Mouse (Mus musculus) T-helper 1 cell (primary cell): ENCODE measurements at regions not wholly inside any gene's neighbourhood (a gene's known extent, or its start where the extent isn't known, plus 50 kb on each side); places are given as distances from the start of the nearest gene placed in this dataset.

ENCODE experiments used
- in situ Hi-C: fragments of 300-600 bp; cut with MboI, MseI; formaldehyde crosslinking; loops from one replicate; pipeline ENCODE4 v1.15.1; 2025; ENCODE audit warnings: high pct_unique_total_duplicates

DNA sequence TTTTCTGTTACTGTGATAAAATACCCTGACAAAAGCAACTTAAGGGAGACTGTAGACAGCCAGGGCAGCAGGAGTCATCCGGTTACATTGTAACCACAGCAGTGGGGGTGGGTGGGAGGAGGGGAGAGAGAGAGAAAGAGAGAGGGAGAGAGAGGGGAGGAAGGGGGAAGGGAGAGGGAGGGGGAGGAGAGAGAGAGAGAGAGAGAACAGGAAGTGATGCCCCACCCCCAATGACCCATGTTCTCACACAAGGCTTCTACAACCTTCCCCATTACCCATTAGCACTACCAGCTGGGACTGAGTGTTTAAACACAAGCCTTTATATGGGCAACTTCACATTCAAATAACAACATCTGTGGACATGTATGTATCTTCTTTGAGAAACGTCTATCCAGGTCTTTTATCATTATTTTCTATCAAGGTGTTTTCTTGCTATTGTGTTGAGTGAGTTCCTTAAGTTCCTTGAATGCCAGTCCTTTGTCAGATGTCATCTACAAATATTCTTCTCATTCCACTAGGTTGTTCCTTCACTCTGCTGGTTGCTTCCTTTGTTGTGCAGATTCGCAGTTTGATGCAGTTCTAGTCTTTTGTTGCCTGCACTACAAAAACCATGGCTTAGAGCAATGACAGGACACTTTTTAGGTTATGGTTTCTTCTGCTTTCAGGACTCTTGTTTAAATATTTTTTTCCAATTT, 274.7 kb upstream of the Ddx18 start:
- in situ Hi-C loops = no loop called here

DNA sequence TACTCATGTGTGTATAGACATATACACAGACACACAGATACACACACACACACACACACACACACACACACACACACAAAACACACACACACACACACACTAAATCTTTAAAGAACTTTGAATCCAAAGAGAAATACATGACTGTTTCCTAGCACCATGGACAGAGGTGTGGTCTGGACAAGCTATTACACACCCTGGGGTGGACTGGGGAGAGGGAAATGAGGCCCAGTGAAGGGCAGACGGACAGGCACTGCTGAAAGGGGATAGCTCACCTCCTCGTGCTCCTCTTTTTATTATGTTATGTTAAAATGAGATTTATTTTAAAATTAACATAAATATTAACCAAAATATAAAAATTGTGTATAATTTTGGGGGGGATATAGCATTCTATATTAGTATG, 265.8 kb upstream of the Ddx18 start:
- in situ Hi-C loops = no loop called here

DNA sequence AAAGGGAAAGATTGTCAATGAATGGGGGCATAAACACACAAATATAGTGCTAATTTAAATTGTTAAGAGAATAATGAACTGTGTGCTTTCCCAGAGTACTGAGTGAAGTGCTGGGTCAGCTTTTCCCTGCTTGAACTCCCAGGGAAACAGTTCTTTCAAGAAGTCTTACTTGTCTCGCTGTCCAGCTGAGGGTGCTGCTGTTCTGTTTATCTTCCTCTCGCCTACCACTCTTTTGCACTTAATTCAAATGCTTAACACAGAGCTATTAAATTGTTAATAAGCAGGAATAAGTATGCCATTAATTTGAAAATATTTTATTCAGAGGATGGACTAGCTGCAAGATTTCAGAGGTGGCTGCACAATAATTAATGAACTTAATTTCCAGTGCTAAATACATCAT, 262.5 kb upstream of the Ddx18 start:
- in situ Hi-C loops = no loop called here

DNA sequence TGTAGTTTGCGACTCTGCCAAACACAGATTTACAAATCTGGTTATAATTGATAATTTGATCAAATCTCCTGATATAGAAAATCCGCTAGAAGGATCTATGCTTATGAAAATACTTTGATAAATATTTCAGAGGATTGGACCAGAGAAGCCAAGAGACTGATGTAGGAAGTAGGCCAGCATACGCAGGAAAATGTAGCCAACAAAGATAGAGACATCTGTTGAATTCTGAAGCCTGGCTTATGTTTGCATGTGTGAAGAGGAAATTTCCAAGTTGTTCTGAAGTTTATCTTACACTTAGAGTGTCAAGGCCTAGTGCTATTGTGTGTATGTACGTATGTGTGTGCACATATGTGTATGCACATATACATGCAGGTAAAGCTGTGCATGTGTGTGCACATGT, 255.2 kb upstream of the Ddx18 start:
- in situ Hi-C loops = no loop called here

DNA sequence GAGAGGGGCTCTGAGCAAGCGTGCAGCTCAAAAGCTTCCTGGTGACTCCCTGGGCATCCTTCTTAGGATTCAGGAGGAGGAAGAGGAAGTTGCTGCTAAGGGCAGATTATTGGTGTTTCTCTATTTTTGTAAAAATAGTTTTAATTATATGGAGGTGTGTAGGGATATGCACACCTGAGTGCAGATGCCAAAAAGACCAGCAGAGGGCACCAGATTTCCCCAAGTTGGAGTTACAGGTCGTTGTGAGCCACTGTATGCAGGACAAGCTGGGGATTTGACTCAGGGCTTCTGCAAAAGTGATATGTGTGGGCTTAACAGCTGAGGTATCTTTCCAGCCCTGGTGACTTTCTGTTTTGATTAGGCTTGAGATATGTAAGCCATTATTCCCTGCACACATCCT, 235.5 kb upstream of the Ddx18 start:
- in situ Hi-C loops = no loop called here

DNA sequence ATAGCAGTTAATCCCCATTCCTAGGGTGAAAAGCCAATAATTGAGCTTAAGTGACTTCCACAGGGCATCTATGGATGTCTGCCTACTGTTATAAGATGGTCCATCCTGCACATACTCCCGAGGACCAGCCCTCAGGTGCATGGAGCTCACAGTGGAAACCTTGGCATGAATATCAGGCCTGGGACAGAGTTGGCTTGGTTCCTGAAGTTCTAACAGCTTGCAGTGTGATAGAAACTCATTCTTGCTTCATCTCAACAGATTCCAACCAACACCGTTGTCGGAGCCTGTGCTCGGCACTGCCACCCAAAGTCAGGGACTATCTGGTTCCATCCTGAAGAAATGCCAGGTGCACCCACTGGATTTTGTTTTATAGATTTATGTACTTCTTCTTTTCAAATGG, 234.7 kb upstream of the Ddx18 start:
- in situ Hi-C loops = no loop called here

DNA sequence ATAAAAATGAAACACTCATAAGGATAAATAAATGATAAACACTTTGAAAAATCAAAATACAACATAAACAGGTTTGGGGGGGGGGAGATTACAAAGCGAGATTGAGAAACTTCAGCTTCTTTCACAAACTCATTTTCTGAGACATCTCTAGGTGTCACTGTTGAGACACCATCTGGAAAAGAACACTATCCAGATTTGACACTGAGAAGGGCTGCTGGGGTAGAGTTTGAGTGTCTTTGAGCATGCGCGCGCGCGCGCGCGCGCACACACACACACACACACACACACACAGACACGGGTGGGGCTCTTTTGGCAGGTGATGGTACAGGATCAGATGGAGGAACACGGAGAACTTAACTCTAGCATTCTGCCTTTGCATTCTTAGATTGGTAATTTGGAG, 230.7 kb upstream of the Ddx18 start:
- in situ Hi-C loops = loop anchor here (5.0 kb wide), 1 partner anchor 89 kb away; no protein-coding TSS in a partner anchor

DNA sequence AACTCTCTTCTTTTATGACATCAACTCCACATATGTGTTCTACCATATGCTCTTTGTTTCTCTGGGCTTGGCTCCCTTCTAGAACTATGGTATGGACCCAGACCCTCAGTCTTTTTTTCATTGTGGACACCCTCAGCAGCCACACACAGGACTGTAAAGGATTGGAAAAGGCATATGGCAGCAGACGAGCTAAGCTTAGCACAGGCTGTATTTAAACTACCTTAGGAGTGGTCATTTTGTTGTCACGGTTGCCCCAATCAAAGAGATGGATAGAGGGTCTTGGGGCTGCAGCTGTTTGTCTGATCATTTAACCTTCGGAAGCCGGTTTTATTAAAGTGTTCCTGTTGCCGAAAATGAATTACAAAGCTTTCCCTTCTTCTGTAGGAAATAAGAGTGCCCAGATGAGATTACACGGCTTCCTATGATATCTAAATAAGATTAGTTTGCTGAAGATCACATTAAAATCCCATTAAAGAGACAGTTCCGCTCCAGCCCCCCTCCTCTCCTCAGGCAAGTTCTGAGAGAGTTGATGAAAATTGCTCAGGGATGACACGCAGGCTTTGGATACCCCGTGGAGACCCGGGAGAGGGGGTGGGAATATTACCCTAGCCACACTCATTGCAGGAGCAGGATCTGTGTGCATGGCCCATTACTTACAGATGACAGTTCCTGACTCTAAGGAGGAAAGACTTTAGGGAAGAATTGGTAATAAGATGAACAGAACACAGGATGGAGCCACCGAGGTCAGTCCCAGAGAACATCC, 227.4 kb upstream of the Ddx18 start:
- in situ Hi-C loops = loop anchor here (5.0 kb wide), 1 partner anchor 92 kb away; no protein-coding TSS in a partner anchor

DNA sequence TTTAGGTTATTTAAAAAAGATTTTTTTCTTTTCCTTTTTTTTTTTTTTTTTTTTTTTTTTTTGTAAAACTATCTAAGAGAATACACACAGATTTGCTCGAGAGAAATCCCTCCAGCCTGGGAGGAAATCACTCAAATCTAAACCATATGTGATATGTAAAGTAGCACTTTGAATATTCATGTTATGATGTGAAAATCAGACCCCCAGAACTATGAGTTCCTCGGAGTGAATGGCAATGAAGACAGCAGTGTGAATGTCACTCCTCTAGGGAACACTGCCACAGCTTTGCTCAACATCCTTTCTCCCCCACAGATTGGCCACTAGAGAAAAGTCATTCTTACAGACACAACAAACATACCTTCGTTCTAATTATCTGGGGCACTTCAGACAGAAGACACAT, 217.8 kb upstream of the Ddx18 start:
- in situ Hi-C loops = no loop called here

DNA sequence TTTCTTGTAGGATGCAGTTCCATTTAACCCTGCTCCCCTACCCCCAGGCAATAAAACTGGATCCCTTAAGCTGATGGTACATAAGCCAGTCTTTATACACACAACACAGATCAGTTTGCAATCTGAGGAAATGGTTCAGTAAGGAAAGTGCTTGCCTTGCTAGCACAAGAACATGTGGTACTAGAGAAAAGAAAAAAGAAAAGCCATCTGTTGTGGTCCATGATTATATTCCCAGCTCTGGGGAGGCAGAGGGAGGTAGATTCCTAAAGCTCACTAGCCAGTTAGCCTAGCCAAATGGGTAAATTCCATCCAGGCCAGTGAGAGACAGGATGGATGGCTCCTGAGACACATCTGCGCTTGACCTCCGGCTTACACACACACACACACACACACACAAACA, 206.2 kb upstream of the Ddx18 start:
- in situ Hi-C loops = no loop called here

DNA sequence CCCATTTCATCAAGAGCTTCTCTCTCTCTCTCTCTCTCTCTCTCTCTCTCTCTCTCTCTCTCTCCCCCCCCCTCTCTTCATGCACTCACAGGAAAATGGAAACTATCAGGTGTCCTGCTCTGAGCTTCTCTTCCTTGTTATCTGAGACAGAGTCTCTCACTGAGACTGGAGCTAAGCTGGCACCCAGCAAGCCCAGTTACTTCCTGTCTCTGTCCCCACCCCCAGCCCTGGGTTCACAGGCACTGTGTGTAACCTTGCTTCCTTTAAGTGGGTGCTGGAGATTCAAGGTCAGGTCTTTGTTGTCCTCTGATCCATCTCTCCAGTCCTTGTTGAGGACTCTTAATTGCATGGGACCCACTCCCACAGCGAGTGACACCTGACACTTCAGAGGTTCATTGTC, 203.7 kb upstream of the Ddx18 start:
- in situ Hi-C loops = no loop called here

DNA sequence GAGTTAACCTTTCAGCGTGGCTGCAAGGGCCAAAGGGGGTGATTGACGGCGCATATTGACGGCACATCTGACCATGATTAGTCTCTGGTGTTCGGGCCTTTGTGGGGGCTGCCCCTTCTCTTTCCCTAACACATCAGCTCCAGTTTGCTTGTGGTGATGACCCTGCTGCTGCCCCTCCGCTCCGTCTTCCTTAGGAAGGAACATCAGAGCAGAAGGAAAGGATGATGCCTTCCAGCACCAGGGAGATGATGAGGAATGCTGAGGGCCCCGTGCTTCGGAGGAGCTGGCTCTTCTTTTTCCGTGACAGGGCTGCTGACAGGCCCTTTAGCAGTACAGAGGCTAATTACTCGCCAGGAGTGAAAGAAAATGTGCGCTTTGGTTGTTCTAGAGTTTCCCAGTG, 203.1 kb upstream of the Ddx18 start:
- in situ Hi-C loops = no loop called here

DNA sequence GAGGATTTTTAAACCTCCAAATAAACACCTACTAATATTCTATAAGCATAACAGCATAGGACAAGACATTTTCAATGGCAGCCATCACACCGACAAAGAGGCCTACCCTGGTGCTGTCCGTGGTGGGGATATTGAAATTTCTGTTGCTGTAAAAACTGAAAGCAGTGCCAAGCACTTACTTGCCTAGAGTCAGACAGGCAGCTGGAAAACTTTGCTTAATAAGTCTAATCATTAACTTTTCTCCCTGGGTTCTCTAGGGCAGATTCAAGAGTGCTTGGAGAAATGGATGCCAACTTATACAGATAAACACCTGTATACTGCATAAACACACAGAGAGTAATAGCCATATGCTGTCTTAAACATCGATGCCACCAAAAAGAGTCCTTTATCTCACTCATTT, 192.3 kb upstream of the Ddx18 start:
- in situ Hi-C loops = no loop called here

DNA sequence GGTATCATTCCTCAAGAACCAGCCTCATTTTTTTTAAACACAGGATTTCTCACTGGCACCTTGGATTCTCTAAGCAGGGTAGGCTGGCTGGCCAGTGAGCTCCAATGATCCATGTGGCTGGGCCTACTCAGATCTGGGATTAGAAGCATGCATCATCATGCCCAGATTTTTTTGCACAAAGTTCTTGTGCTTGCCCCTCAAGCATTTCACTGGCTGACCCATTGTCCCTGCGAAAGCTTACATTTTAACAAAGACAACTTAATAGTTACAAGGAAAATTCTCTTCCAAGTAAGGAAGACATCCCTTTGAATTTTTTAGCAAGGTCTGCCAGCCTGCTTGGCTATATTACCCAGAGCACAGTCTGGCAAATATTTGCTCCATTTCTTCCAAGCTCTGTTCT, 177.4 kb upstream of the Ddx18 start:
- in situ Hi-C loops = no loop called here

DNA sequence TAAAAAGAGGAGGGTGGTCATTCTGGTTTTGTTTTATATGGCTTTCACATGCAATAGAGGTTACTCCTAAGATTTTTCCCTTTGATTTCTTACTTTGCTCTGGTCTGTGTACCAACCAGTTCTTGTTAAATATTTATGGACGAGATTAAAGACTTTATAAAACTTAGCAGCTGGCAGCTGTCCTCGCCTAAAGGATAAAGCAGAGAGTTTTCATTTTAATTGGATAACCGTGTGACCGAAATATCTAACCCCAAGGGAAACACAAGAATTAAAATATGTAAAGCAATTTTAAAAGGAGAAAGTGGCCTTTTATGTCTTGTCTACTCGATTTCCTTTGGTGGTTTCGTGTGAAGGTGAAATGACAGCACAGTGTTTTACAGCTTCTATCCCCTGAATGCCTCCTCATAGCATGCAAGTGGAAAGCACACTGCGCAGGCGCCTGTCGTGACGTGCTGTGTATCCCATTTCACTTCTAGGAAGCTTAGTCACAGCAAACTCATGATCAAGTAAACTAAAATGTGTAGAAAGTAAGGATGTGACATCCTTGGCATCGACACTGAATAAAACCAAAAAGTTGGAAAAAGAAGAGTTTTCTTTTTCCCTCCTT, 167.4 kb upstream of the Ddx18 start:
- in situ Hi-C loops = no loop called here

DNA sequence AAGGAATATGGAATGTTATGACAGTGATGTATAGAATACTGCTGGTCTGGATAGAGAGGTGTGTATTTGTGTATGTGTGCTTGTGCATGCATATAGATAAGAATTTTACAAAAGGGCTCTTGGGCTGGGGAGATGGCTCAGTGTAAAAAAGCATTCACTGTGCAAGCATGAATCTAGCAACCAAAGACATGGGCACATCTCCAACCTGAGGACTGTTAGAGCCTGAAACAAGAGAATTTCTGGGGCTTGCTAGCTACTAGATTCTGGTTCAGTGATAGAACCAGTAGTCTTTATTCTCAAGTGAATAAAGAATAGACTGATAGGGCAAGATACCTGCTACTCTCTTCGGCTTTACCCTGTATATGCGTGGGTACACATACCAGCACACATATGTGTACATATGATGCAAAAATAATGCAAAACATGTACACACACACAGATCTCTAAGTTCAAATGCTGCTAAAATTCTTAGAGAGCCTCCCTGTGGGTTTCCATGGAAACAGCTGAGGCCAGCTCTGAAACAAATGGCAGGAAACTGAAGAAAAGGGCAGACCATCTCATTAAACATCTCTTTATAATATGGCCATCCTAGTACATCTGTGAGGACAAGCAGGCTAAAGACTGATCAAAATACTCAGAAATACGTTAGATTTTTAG, 166.8 kb upstream of the Ddx18 start:
- in situ Hi-C loops = no loop called here

DNA sequence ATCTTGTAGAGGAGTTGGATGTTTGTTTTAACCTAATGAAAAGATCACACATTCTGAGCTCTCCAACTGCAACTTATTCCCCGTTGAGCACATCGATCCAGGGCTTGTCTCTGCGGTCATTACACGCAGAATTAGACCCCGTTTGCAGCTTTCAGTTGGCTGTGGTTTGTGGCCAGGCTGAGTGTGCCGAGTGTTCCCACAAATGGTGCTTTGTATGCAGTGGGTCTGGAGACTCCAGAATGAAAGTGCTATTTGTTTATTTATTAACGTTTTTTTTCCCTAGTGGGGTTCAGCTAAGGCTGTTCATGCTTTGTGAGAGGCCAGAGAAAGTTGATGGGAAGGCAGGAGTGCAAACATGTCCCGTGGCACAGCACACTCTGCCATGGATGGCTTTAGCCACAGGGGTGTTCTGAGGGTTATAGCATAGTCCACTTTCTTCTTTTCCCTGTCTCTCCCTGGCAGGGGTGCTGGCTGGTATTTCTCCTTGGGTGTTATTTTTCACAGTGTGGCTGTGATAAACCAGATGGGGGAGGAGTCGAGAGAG, 141.6 kb upstream of the Ddx18 start:
- in situ Hi-C loops = no loop called here

DNA sequence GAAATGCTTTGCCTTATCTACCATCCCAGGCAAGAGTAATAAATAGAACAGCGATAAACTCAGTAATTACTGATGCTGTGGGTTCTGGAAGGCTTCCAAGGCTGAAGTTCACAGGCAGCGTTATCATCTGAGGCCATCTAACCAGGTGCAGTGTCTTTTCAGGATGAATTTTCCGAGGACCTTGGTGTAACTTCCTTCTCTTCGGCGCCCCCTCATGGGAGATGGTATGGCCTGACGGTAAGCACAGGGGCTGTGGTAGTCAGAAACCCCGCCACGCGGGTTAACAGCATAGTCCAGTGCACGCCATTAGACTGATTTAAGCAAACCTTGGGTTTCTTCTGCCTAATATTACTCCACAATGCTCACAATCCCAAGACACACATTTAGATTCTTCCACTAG, 140.5 kb upstream of the Ddx18 start:
- in situ Hi-C loops = no loop called here

DNA sequence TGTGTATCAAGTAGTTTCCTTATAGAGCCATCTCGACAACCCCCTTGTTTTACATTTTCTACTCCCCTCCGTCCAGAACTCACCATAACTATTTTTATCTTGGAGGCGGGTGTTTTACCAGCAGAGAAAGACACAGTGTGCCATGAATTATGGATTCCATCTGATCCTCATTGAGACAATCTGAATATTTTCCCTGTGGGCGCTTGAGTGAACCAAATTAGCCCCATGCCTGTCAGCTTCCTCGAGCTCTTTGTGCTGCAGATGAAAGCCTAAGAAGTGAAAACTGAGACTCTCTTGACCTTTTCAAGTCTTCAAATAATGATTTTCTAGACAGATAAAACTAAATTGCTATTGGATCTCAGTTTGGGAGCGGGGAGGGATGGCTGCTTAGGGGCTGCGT, 134.0 kb upstream of the Ddx18 start:
- in situ Hi-C loops = no loop called here

DNA sequence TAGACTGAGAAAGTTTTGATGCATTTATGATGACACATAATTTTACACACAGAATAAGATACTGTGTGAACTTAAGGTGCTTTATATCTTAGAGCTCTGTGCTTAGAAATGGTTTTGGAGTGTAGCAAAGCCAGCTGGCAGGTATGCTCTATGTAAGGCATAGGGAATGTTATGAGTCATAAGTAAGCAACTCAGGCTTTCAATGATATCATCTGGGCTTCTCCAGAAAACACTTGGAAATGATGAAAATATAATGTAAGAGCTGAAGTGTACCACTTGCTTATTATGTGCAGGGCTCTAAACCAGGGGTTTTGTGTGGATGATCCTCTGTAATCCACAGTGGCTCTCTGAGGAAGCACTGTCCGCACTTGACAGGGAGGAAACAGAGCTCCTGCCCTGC, 86.1 kb upstream of the Ddx18 start:
- in situ Hi-C loops = no loop called here

DNA sequence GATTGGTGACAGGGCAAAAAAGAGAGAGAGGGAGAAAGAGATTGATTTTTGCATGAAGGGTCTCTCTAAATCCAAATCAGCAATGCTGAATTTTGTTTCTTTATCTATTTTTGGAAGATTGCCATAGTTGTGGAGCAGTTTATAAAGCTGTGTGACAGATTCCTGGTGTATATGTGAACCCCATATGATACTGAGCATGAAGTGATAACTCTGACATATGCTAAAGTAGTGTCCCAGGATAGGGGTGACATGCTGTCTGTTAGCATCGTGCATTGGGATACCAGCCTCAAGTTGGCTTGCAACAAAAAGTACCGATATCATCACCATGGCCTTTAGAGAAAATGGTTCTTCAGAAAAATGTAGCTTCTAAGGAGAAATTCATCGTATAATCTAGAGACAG, 82.3 kb upstream of the Ddx18 start:
- in situ Hi-C loops = no loop called here

DNA sequence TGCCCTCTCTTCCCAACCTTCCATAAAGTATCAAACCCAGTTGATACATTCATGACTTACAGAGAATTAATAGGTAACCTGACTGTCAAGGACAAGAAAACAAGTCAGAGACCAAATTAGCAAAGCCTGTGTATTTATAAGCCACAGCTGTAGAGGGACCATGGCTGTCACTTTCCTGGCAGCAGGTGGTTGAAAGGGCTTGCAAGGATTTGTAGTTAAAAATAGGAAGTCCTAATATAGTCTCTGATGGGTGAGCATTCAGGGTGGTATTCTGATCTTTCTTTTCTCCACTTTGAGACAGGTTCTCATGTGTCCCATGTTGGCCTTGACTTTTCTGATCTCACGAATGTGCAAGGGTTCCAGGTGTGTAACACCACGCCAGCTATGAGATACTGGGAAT, 63.7 kb upstream of the Ddx18 start:
- in situ Hi-C loops = no loop called here
